Mouse (Mus musculus) heart, postnatal 0 days (tissue): ENCODE data around the gene Tjp3. TPM values are rescaled to one million over a fixed set of nuclear protein-coding genes. Genes with fewer than 3 reads are reported as not detected.

Source experiments
- ATAC-seq: fragments of 200-750 bp; cut with Nextera tagmentation; 2 replicates; pipeline ENCODE4 v1.8.0; 2017; ENCODE audit warnings: low read depth, moderate number of reproducible peaks, moderate library complexity; ENCODE audit not compliant: insufficient read depth
- DNase-seq: peaks from one replicate; pipeline ENCODE4 v3.0.0-alpha.2; 2016; ENCODE audit warnings: low spot score
- H3K27ac ChIP-seq: fragments of 300-500 bp; sonication (generic); 2 replicates; pipeline ENCODE4 v1.5.1; 2014; ENCODE audit warnings: low read depth, mild to moderate bottlenecking
- H3K27me3 ChIP-seq: fragments of 300-500 bp; sonication (generic); 2 replicates; pipeline ENCODE4 v1.6.1; 2014; ENCODE audit warnings: low read length, mixed read lengths; ENCODE audit not compliant: control insufficient read depth, insufficient read depth
- H3K36me3 ChIP-seq: fragments of 300-500 bp; sonication (generic); replicated peaks from 2 replicates; pipeline ENCODE4 v1.6.1; 2014; ENCODE audit warnings: low read length, mixed read lengths; ENCODE audit not compliant: control insufficient read depth, insufficient read depth
- H3K4me1 ChIP-seq: fragments of 300-500 bp; sonication (generic); 2 replicates; pipeline ENCODE4 v1.6.1; 2014; ENCODE audit warnings: antibody characterized with exemption; ENCODE audit not compliant: control insufficient read depth, insufficient read depth
- H3K4me2 ChIP-seq: fragments of 300-500 bp; sonication (generic); 2 replicates; pipeline ENCODE4 v1.6.1; 2014; ENCODE audit warnings: low read depth, mild to moderate bottlenecking, low read length, moderate library complexity
- H3K4me3 ChIP-seq: fragments of 300-500 bp; sonication (generic); 2 replicates; pipeline ENCODE4 v1.5.1; 2014; ENCODE audit warnings: low read depth, low read length
- H3K9ac ChIP-seq: fragments of 300-500 bp; sonication (generic); replicated peaks from 2 replicates; pipeline ENCODE4 v1.6.1; 2014; ENCODE audit warnings: low read depth, low read length, mixed read lengths
- H3K9me3 ChIP-seq: fragments of 300-500 bp; sonication (generic); replicated peaks from 2 replicates; pipeline ENCODE4 v1.6.1; 2016; ENCODE audit warnings: low read length; ENCODE audit not compliant: control insufficient read depth
- CTCF ChIP-seq: IDR thresholded peaks from 2 replicates; pipeline ENCODE4 v1.5.1; 2016; ENCODE audit warnings: antibody characterized with exemption, control low read depth, low read depth
- EP300 ChIP-seq: IDR thresholded peaks from 2 replicates; pipeline ENCODE4 v1.6.1; 2016; ENCODE audit warnings: antibody characterized with exemption, low read depth
- WGBS: fragments of 180-500 bp; shearing (Covaris S2); extraction: QIAGEN DNeasy Blood & Tissue Kit; methylation state at CpG from one replicate; pipeline ENCODE4 v1.1.7; 2014; 5-methylcytosine and 5-hydroxymethylcytosine counted together
- polyA plus RNA-seq: library from polyadenylated mRNA; unstranded; fragments of >200 nt; fragmentation: Nextera tagmentation; extraction: Ambion mirVana; gene quantifications from 2 replicates; pipeline ENCODE4 v1.2.1, GENCODE M21; 2015
- total RNA-seq: library from RNA; depleted of rRNA; stranded (reverse); fragments of >200 nt; gene quantifications from 2 replicates; pipeline ENCODE4 v1.2.3, GENCODE M21; 2014; ENCODE audit warnings: low replicate concordance

The Tjp3 gene
- total and polyA plus RNA-seq, 2 experiments from 2014 or later, result 0.51 to 2.3 TPM

DNA sequence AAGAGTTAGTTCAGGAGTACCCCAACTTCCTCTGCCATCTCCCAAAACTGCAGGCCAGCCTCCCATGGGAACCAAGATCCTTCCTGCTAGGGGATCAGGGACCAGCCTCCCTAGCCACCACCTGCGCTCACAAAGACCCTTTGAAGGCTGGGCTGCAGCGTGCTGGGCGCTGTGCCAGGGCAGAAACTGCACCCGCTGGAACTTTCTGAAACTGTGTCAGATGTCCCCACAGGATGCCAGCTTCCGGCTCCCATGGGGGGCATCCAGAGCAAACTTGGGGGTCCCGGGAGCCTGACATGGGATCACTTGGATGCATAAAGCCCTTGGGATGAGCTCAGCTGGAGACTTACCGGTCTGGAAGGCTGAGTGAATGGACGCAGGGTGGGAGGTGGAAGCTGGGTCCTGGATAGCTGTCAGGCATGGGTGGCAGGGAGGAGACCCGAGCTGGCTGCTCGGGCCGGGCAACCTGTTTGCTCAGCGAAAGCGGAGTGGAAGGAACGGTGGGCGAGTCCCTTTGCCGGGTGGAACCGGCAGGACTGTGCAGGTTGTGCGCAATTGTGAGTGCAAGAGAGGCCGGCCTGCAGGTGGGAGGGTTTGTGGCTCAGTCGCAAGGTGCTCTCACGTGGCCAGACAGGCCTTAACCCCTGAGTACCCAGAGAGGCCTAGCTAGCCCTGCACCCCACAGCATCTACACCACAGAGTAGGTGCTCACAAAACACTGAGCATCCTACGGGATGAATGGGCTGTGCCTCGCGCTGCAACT lies 502 bp downstream of the Tjp3 start:
- Histone ChIP-seq H3K9ac (no peak overlapping the region), H3K9me3 (no peaks in the 10 kb centered on the region), H3K36me3 (no peaks in the 10 kb centered on the region), H3K27ac (no peak overlapping the region), H3K4me1 (peaks cover 21% of the 10 kb centered on the region; the same call in 1 of the 2 replicates), H3K27me3 (peaks cover 13% of the 10 kb centered on the region; the same call in 1 of the 2 replicates), H3K4me2 (no peak overlapping the region; the same call in 1 of the 2 replicates), H3K4me3 (no peak overlapping the region)
- ATAC-seq (no peak), DNase-seq (no peak)
- TF ChIP-seq EP300, result no peak
- TF ChIP-seq CTCF, result no peak
- WGBS, result 25% methylated on average over 24 of the region's 24 CpGs

DNA sequence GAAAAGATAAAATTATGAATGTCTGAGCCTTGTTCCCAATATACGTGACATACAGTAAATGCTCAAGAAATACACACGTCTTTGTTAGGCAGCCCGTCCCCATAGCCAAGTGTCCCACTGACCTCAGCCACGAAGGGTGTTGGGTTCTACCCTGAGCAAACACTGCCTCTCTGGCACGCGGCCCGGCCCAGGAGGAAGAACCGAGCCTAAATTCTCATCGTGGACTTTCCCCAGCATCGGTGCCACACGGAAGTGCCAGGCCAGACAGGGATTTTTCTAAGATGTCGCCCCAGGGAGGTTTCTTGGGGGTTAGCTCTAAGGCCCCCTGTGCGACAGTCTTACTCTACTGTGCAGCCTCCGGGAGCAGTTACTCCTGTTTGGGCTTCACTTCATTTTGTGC lies 1.6 kb downstream of the Tjp3 start:
- DNase-seq, result no peak
- WGBS, result 58% methylated on average over 14 of the region's 14 CpGs
- Histone ChIP-seq H3K4me1 (peaks cover 20% of the 10 kb centered on the region; the same call in 1 of the 2 replicates), H3K9ac (no peak overlapping the region), H3K36me3 (no peaks in the 10 kb centered on the region), H3K9me3 (no peaks in the 10 kb centered on the region), H3K27me3 (peaks cover 21% of the 10 kb centered on the region), H3K27ac (no peak overlapping the region), H3K4me3 (no peak overlapping the region), H3K4me2 (no peak overlapping the region)
- no peak for ATAC-seq
- no peak for TF ChIP-seq CTCF
- TF ChIP-seq EP300, result no peak

DNA sequence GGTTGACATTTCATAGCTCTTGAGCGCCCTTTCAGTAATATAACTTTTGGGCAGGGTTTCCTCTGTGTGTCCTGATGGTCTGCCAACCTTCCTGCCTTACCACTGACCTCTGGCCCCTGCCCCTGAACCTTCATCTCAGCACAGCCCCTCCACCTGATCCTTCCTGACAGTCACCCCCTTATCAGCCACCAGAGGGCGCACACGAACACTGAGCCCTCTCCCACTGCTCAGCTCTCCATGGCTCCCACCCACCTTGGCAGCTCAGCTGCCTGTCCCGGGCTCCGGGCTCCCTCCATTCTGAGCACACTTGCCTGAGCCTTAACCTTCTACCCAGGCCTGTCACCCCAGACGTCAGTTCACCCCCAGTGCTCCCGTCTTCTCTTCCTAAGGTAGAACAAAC lies 2.1 kb downstream of the Tjp3 start:
- peaks cover 26% of the 10 kb centered on the region for H3K27me3 ChIP-seq
- H3K4me2 ChIP-seq, result no peak overlapping the region
- H3K9me3 ChIP-seq, result no peaks in the 10 kb centered on the region
- ATAC-seq (no peak), DNase-seq (peak; percentile 72)
- H3K4me3 ChIP-seq, result no peak overlapping the region
- no peak overlapping the region for H3K27ac ChIP-seq
- no peaks in the 10 kb centered on the region for H3K36me3 ChIP-seq
- TF ChIP-seq EP300 (no peak), CTCF (peak; percentile 88)
- H3K4me1 ChIP-seq, result 0 out of 2 replicates have a peak, but pooled peaks cover 16% of the 10 kb centered on the region
- no peak overlapping the region for H3K9ac ChIP-seq
- WGBS, result 3% methylated on average over 7 of the region's 7 CpGs

DNA sequence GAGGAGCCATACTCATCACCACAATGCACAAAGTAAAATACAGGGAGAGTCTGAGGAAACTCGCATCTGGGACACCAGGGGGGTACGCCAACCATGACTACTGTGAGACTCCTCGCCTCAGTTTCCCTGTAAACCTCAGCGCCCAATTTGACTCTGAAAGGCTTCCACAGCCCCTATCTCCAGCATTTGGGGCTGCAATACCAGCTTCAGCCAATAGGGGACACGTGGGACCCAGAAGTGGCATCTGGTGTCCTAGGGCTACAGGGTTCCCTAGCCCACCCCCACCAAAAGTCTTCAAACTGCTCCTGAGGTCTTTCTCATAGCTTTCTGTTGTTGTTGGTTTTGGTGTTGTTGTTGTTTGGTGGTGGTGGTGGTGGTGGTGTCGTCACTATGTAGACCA lies 2.8 kb downstream of the Tjp3 start:
- H3K4me2 ChIP-seq, result no peak overlapping the region
- H3K4me3 ChIP-seq, result no peak overlapping the region
- ATAC-seq, result no peak
- DNase-seq, result no peak
- H3K27ac ChIP-seq, result no peak overlapping the region
- no peak overlapping the region for H3K9ac ChIP-seq
- H3K36me3 ChIP-seq, result no peaks in the 10 kb centered on the region
- peaks cover 32% of the 10 kb centered on the region for H3K27me3 ChIP-seq
- no peaks in the 10 kb centered on the region for H3K9me3 ChIP-seq
- 0 out of 2 replicates have a peak, but pooled peaks cover 9% of the 10 kb centered on the region for H3K4me1 ChIP-seq
- TF ChIP-seq CTCF (peak; percentile 42), EP300 (no peak)
- WGBS, result 36% methylated on average over 6 of the region's 6 CpGs

DNA sequence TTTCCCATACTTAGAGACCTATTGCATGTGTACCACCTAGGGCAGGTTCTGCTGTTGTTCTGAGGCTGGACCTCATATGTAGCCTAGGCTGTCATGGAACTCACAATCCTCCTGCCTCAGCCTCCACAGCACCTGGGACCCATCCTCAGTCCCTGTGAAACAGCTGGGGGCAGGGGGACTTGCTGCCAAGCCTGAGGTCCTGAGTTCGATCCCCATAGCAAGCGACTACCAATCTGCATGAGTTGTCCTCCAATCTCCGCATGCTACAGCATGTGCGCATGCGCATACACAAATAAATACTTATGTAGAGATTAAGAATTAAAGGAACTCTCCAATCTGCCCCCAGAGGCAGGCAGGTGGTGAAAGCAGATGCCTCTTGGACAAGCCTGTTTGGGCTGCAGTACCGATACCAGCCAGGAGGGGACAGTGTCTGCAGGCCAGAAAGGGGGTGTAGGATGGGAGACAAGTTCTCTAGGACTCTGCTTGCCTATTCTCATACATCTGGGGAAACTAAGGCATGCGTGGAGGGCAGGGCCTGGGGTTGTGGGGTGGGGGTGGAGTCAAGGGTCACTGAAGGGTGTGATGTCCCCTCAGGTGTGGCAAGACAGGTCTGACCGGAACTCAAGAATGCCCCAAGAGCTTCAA lies 3.7 kb downstream of the Tjp3 start:
- Histone ChIP-seq H3K9me3 (no peaks in the 10 kb centered on the region), H3K4me3 (no peak overlapping the region), H3K9ac (no peak overlapping the region), H3K36me3 (no peaks in the 10 kb centered on the region), H3K4me2 (no peak overlapping the region), H3K27ac (no peak overlapping the region), H3K4me1 (0 out of 2 replicates have a peak, but pooled peaks cover 7% of the 10 kb centered on the region), H3K27me3 (peaks cover 40% of the 10 kb centered on the region)
- WGBS, result 57% methylated on average over 8 of the region's 8 CpGs
- ATAC-seq, result no peak
- TF ChIP-seq CTCF (peak; percentile 82), EP300 (no peak)
- DNase-seq, result no peak
